Mouse (Mus musculus): Measurements from ENCODE around the gene Esrra. TPM values are rescaled to one million over a fixed set of nuclear protein-coding genes. Genes with fewer than 3 reads are reported as not detected.

The Esrra gene
- polyA plus RNA-seq, 1 experiment from 2014 or later = 18.0 TPM

- peak overlapping the region; percentile 99 for H3K27ac ChIP-seq (ENCODE audit: low read length)
- H3K4me3 ChIP-seq (ENCODE audit: low read length) = peak overlapping the region; percentile 64
- under 1% methylated on average over 31 of the region's 31 CpGs for WGBS
- H3K9ac ChIP-seq (replicated peaks; ENCODE audit: low read length) = peak overlapping the region; percentile 81
- peaks cover 34% of the 10 kb centered on the region for H3K36me3 ChIP-seq (ENCODE audit: insufficient read depth, low read length)
- peaks cover 18% of the 10 kb centered on the region for H3K4me1 ChIP-seq (ENCODE audit: insufficient read depth, low read length)
- no peaks in the 10 kb centered on the region for H3K27me3 ChIP-seq (ENCODE audit: insufficient read depth, low read length)
- H3K4me2 ChIP-seq (replicated peaks; ENCODE audit: low read depth, low read length) = peak overlapping the region; percentile 87
- no peaks in the 10 kb centered on the region for H3K9me3 ChIP-seq (ENCODE audit: low read length)
- ATAC-seq (ENCODE audit: low FRiP score, low TSS enrichment) = peak; percentile 63
Measured at GRCm38 (mm10) chr19:6951994-6952711, 30.5 kb upstream of the Esrra start.

GRCm38 (mm10) chr19:6951381-6951968 is 29.9 kb upstream of the Esrra start:
- Histone ChIP-seq H3K9ac (replicated peaks; ENCODE audit: low read length) (peak overlapping the region; percentile 81), H3K4me3 (ENCODE audit: low read length) (peak overlapping the region; percentile 64), H3K4me2 (replicated peaks; ENCODE audit: low read depth, low read length) (peak overlapping the region; percentile 87), H3K9me3 (ENCODE audit: low read length) (no peaks in the 10 kb centered on the region), H3K27me3 (ENCODE audit: insufficient read depth, low read length) (no peaks in the 10 kb centered on the region), H3K36me3 (ENCODE audit: insufficient read depth, low read length) (peaks cover 29% of the 10 kb centered on the region), H3K4me1 (ENCODE audit: insufficient read depth, low read length) (peaks cover 18% of the 10 kb centered on the region), H3K27ac (ENCODE audit: low read length) (peak overlapping the region; percentile 99)
- ATAC-seq (ENCODE audit: low FRiP score, low TSS enrichment) = peak; percentile 84
- WGBS = under 1% methylated on average over 35 of the region's 35 CpGs

DNA sequence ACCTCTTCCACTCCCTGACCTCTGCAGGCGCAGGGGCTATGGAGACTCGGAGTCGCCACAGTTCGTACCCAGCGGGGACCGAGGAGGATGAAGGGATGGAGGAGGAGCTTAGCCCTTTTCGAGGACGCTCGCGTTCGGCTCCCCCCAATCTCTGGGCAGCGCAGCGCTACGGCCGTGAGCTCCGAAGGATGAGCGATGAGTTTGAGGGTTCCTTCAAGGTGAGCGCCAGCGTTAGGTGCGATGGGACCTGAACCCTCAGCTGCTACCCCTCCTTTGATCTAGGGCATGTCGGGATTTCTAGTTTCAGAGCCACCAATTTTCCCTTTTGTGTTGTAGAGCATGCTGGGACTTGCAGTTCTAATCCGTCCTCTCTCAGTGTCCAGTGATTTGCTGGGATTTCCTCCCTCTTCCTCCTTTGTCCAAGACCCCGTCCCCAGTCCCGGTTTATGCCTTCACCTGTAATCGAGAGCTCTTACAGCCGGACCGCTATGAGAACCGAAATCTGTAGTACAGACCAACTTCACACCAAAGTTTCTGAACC is 29.1 kb upstream of the Esrra start:
- H3K27ac ChIP-seq (ENCODE audit: low read length) = peak overlapping the region; percentile 99
- peak overlapping the region; percentile 81 for H3K9ac ChIP-seq (replicated peaks; ENCODE audit: low read length)
- peak; percentile 43 for ATAC-seq (ENCODE audit: low FRiP score, low TSS enrichment)
- H3K36me3 ChIP-seq (ENCODE audit: insufficient read depth, low read length) = peaks cover 22% of the 10 kb centered on the region
- H3K4me2 ChIP-seq (replicated peaks; ENCODE audit: low read depth, low read length) = peak overlapping the region; percentile 87
- H3K27me3 ChIP-seq (ENCODE audit: insufficient read depth, low read length) = no peaks in the 10 kb centered on the region
- no peaks in the 10 kb centered on the region for H3K9me3 ChIP-seq (ENCODE audit: low read length)
- H3K4me3 ChIP-seq (ENCODE audit: low read length) = peak overlapping the region; percentile 64
- whole genome bisulfite sequencing = under 1% methylated on average over 28 of the region's 28 CpGs
- peaks cover 18% of the 10 kb centered on the region for H3K4me1 ChIP-seq (ENCODE audit: insufficient read depth, low read length)

GRCm38 (mm10) chr19:6949951-6950350 is 28.3 kb upstream of the Esrra start:
- ATAC-seq (ENCODE audit: low FRiP score, low TSS enrichment) = no peak
- Histone ChIP-seq H3K4me2 (replicated peaks; ENCODE audit: low read depth, low read length) (peak overlapping the region; percentile 87), H3K4me3 (ENCODE audit: low read length) (peak overlapping the region; percentile 64), H3K4me1 (ENCODE audit: insufficient read depth, low read length) (peaks cover 18% of the 10 kb centered on the region), H3K27me3 (ENCODE audit: insufficient read depth, low read length) (no peaks in the 10 kb centered on the region), H3K9ac (replicated peaks; ENCODE audit: low read length) (peak overlapping the region; percentile 81), H3K9me3 (ENCODE audit: low read length) (no peaks in the 10 kb centered on the region), H3K36me3 (ENCODE audit: insufficient read depth, low read length) (peaks cover 15% of the 10 kb centered on the region), H3K27ac (ENCODE audit: low read length) (peak overlapping the region; percentile 99; the same call in 1 of the 2 replicates)
- WGBS = 57% methylated on average over 5 of the region's 5 CpGs

DNA sequence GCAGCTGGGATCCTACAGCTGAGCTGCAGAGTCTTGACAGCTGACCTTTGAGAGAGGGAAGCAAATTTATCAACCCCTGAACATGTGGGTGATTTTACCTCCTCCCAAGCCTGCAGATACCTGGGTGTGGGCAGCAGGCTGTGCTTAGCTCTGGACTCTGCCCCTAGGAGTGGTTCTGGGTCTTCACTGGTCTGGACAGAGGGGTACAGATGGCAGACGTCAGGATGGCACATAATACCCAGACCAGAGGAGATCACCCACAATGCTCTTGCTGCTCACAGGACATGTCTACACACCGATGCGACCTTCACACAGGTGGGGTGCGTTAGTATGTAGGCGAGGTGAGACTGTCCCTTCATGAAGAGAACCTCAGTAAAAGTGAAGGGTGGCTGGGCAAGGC is 27.9 kb upstream of the Esrra start:
- no peaks in the 10 kb centered on the region for H3K27me3 ChIP-seq (ENCODE audit: insufficient read depth, low read length)
- H3K4me1 ChIP-seq (ENCODE audit: insufficient read depth, low read length) = peaks cover 18% of the 10 kb centered on the region
- WGBS = 89% methylated on average over 5 of the region's 5 CpGs
- no peak overlapping the region for H3K4me3 ChIP-seq (ENCODE audit: low read length)
- no peak overlapping the region for H3K4me2 ChIP-seq (replicated peaks; ENCODE audit: low read depth, low read length)
- no peaks in the 10 kb centered on the region for H3K9me3 ChIP-seq (ENCODE audit: low read length)
- no peak for ATAC-seq (ENCODE audit: low FRiP score, low TSS enrichment)
- H3K9ac ChIP-seq (replicated peaks; ENCODE audit: low read length) = peak overlapping the region; percentile 81; the same call in 1 of the 2 replicates
- H3K27ac ChIP-seq (ENCODE audit: low read length) = no peak overlapping the region
- H3K36me3 ChIP-seq (ENCODE audit: insufficient read depth, low read length) = peaks cover 11% of the 10 kb centered on the region

DNA sequence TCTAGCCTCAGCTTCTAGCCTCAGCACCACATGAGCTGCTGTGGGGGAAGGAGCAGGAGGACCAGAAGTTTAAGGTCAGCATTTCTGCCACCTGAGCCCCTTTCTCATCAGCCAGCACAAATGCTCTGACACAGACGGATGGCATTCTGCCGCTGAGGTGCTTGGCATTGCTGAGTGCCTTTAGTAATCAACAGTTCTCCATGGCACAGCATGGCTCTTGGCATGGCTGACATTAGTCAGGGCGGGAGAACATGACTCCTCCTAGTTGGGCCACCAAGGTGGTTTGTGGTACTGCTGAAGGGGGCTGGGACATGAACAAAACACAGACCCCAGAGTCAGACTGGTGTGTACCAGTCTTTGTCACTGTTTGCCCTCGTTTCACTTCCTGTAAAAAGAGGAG is 26.6 kb upstream of the Esrra start:
- ATAC-seq (ENCODE audit: low FRiP score, low TSS enrichment) = no peak
- peaks cover 17% of the 10 kb centered on the region for H3K4me1 ChIP-seq (ENCODE audit: insufficient read depth, low read length)
- no peak overlapping the region for H3K4me3 ChIP-seq (ENCODE audit: low read length)
- H3K9ac ChIP-seq (replicated peaks; ENCODE audit: low read length) = no peak overlapping the region
- H3K4me2 ChIP-seq (replicated peaks; ENCODE audit: low read depth, low read length) = no peak overlapping the region
- H3K27ac ChIP-seq (ENCODE audit: low read length) = no peak overlapping the region
- WGBS = 83% methylated on average over 4 of the region's 4 CpGs
- H3K9me3 ChIP-seq (ENCODE audit: low read length) = no peaks in the 10 kb centered on the region
- H3K36me3 ChIP-seq (ENCODE audit: insufficient read depth, low read length) = peaks cover 5% of the 10 kb centered on the region; the same call in 1 of the 2 replicates
- no peaks in the 10 kb centered on the region for H3K27me3 ChIP-seq (ENCODE audit: insufficient read depth, low read length)

DNA sequence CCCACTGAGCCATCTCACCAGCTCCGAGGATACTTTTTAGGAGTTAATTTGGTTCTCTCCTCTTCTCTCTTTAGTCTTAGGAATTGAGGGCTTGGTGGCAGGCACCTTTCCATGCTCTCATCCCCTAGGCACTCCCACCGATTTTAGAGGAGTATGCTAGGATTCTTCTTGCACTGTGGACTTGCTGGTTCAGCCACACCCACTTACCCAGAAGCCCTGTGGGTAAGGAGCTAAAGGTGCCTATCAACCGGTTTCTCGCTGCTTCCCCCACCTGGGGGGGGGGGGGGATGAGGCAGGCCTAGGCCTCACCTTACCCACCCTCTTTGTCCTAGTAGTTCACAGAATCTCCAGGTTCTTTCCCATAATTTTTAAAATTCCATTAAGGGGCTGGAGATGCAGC is 26.1 kb upstream of the Esrra start:
- peaks cover 17% of the 10 kb centered on the region for H3K4me1 ChIP-seq (ENCODE audit: insufficient read depth, low read length)
- no peak for ATAC-seq (ENCODE audit: low FRiP score, low TSS enrichment)
- no peak overlapping the region for H3K4me2 ChIP-seq (replicated peaks; ENCODE audit: low read depth, low read length)
- WGBS = 51% methylated on average over 4 of the region's 4 CpGs
- H3K27me3 ChIP-seq (ENCODE audit: insufficient read depth, low read length) = no peaks in the 10 kb centered on the region
- no peaks in the 10 kb centered on the region for H3K9me3 ChIP-seq (ENCODE audit: low read length)
- peaks cover 5% of the 10 kb centered on the region; the same call in 1 of the 2 replicates for H3K36me3 ChIP-seq (ENCODE audit: insufficient read depth, low read length)
- no peak overlapping the region for H3K9ac ChIP-seq (replicated peaks; ENCODE audit: low read length)
- H3K27ac ChIP-seq (ENCODE audit: low read length) = no peak overlapping the region
- H3K4me3 ChIP-seq (ENCODE audit: low read length) = no peak overlapping the region

- Histone ChIP-seq H3K4me2 (replicated peaks; ENCODE audit: low read depth, low read length) (no peak overlapping the region), H3K4me3 (ENCODE audit: low read length) (no peak overlapping the region), H3K9ac (replicated peaks; ENCODE audit: low read length) (no peak overlapping the region), H3K36me3 (ENCODE audit: insufficient read depth, low read length) (peaks cover 5% of the 10 kb centered on the region; the same call in 1 of the 2 replicates), H3K27me3 (ENCODE audit: insufficient read depth, low read length) (no peaks in the 10 kb centered on the region), H3K27ac (ENCODE audit: low read length) (no peak overlapping the region), H3K4me1 (ENCODE audit: insufficient read depth, low read length) (peaks cover 19% of the 10 kb centered on the region), H3K9me3 (ENCODE audit: low read length) (no peaks in the 10 kb centered on the region)
- ATAC-seq (ENCODE audit: low FRiP score, low TSS enrichment) = no peak
- WGBS = 94% methylated on average over 6 of the region's 6 CpGs
Measured at GRCm38 (mm10) chr19:6943709-6944108, 22.1 kb upstream of the Esrra start.

DNA sequence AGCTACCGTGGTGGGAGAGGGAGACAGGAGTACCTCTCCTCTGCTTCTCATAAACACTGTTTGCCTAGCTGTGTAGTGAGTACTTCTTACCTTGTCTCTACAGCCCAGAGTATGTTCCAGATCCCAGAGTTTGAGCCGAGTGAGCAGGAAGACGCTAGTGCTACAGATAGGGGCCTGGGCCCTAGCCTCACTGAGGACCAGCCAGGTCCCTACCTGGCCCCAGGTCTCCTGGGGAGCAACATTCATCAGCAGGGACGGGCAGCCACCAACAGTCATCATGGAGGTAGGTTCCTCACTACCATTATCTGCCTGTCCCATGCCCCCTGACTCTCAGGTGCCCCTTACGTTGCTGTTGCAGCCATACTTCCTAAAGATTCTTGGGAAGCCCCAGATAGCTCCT is 21.2 kb upstream of the Esrra start:
- H3K4me2 ChIP-seq (replicated peaks; ENCODE audit: low read depth, low read length) = peak overlapping the region; percentile 98
- 0 out of 2 replicates have a peak, but pooled peaks have one; percentile 2 for ATAC-seq (ENCODE audit: low FRiP score, low TSS enrichment)
- H3K27me3 ChIP-seq (ENCODE audit: insufficient read depth, low read length) = no peaks in the 10 kb centered on the region
- peak overlapping the region; percentile 97 for H3K27ac ChIP-seq (ENCODE audit: low read length)
- 27% methylated on average over 5 of the region's 5 CpGs for WGBS
- H3K4me3 ChIP-seq (ENCODE audit: low read length) = peak overlapping the region; percentile 87
- peak overlapping the region; percentile 96 for H3K9ac ChIP-seq (replicated peaks; ENCODE audit: low read length)
- H3K36me3 ChIP-seq (ENCODE audit: insufficient read depth, low read length) = no peaks in the 10 kb centered on the region
- peaks cover 24% of the 10 kb centered on the region for H3K4me1 ChIP-seq (ENCODE audit: insufficient read depth, low read length)
- no peaks in the 10 kb centered on the region for H3K9me3 ChIP-seq (ENCODE audit: low read length)
